Mouse (Mus musculus): ENCODE measurements around the gene Mapkbp1.

Mapkbp1 gene

GRCm38 (mm10) chr2:120007680-120008210, 35.2 kb downstream of the Mapkbp1 start:
- in situ Hi-C loops (cut with MboI, MseI), result no loop called here

DNA sequence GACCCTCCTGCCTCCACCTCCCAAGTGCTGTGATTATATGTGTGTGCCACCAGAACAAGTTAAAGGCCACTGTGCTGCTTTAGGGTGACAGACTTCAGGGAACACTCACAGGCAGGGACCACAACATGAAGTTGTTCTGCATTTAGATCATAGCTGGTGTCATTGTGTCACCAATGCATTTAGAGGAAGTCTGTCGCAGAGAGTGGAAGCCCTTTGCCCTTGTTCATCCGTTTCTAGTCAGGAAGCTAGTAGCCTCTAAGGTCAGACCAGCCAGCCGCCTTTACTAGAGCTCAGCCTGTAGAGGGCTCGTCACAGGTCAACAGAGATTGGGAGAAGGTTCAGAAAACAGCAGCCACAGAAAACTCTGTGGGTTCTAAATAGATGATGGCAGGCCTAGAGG, 36.2 kb downstream of the Mapkbp1 start:
- in situ Hi-C loops (cut with MboI, MseI), result no loop called here

DNA sequence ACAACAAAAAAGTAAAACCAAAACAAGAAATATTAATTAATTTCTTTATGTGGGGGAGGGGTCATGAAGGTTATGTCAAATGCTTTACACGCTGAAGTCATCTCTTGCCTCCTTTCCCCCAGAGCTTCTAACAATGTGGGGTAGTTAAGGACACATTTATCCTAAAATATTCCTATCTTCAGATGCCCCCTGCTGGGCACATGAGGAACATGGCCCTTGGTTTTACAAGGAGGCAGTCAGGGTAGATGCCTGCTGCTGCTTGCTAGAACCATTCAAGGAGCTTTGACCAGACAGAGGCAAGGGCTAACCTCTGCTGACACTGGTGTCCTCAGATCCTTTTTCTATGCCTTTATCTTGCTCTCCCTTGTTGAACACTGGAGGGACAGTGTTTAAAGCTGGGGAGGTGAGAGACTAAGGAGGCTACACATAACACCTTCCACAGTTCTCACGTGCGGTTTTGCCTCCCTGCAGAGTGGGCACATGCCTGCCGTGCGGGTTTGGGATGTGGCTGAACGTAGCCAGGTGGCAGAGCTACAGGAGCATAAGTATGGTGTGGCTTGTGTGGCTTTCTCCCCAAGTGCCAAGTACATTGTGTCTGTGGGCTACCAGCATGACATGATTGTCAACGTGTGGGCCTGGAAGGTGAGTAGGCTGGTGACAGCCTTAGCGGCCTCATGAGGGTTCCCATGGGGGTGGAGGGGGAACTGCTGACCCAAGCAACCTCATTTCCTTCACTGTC, 39.1 kb downstream of the Mapkbp1 start:
- in situ Hi-C loops (cut with MboI, MseI), result no loop called here

DNA sequence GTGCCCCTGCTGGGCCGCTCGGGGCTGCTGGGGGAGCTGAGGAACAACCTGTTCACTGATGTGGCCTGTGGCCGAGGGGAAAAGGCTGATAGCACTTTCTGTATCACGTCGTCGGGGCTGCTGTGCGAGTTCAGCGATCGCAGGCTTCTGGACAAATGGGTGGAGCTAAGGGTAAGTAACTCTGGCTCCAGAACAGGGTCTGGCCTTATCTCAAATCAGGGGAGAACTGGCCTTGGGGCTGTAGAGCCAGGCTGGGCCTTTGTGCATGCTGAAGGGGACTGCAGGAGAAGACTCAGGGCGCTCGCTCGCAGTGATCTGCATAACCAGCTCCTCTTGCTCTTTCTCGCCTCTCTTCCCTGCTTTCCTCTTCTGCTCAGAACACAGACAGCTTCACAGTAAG, 40.4 kb downstream of the Mapkbp1 start:
- in situ Hi-C loops (cut with MboI, MseI), result no loop called here

DNA sequence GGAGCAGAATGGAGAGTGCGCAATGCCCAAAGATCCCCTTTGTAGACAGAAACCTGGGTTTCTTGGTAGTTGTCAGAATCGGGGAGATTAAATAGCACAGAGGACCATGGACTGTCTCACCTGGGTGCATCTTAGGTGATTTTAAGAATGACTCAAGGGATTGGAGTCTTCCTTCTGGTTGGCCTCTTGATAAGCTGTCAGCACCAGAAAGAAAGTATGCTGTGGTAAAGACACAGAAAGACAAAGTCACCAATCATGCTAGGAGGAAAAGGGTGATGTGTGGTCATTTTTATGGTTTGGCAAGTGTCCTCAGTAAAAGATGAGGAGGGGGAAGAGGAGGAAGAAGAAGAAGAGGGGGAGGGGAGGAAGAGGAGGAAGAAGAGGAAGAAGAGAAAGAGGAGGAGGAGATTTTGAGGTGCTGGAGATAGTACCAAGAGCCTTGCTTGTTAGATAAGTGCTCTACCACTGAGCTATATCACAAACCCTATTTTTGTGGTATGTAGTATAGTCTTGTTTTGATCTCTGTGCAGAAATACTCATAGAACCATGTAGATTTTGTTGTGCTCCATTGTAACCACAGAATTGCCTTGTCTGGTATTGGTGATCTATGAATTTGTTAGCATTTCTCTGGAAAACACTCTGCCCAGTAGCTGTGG, 41.5 kb downstream of the Mapkbp1 start:
- in situ Hi-C loops (cut with MboI, MseI), result no loop called here

- in situ Hi-C loops (cut with MboI, MseI), result loop anchor here (5.0 kb wide), 2 partner anchors 39 to 44 kb away; partner anchors contain the start of gene Mapkbp1 (in 1 of the 2)
Measured at GRCm38 (mm10) chr2:120015882-120016281, 43.4 kb downstream of the Mapkbp1 start.

GRCm38 (mm10) chr2:120017599-120017998, 45.1 kb downstream of the Mapkbp1 start:
- in situ Hi-C loops (cut with MboI, MseI), result loop anchor here (5.0 kb wide), 2 partner anchors 40 to 45 kb away; partner anchors contain the start of gene Mapkbp1 (in 1 of the 2)

DNA sequence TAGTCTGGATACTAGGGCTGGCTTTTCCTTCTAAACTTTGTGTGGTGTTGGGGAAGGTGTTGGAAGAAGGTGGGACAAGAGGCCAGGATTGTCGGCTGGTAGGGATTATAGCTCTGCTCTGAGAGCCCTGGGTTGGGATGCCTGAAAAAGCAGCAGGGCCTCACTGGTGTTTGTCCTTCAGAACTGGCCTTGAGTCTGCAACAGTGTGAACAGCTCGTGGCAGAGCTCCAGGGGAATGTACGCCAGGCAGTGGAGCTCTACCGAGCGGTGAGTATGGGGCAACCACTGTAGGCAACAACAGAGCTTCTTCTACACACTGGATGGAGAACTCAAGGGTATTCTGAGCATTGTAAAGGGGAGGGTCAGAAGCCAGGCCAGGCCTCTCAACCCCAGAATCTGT, 51.8 kb downstream of the Mapkbp1 start:
- in situ Hi-C loops (cut with MboI, MseI), result no loop called here

DNA sequence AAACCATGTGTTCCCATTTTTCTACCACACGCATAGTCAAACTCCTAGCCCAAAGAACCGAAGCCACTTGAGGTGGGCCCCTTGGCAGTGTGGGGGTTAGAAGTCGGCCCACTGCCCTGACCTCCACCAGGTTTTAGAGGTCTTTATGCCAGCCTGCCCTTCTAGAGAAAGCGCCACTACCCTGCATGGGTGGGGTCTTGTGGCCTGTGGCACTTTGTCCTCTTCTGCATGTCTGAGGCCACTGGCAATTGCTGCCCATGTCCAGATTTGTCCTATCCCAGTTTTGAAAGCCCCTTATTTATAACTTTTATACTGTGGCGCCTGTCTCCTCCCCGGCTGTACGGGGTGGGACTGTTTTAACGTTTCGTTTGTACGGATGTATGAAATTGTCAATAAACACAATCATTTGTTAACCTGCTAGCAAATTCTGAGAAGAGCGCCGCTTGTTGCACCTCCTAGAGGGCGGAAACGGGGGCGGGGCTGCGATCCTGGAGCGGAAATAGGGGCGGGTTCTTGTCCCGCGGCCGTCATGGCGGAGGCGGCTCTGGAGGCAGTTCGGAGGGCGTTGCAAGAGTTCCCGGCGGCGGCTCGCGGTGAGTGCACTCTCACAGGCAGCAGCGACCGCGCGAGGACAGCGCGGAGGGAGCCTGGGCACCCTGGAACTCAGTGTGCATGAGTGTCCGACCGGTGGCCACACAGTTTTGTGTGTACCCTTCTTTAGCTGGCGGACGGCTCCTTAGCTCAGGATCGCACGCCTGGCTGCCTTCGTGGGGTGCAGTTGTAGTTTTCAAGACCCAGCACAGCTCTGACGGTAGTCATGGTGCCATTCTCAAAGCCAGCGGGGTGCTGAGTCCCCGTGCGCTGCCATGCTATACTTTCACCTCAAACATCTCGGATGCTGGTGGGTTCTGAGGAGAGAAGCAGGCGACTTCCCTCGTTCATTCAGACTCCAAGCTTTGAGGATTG, 54.8 kb downstream of the Mapkbp1 start, which contains the start of the genes Jmjd7 and Gm28042:
TSS of gene Jmjd7 (plus strand) at position 500 of the 966 bp plus-strand sequence.
TSS of gene Gm28042 (plus strand) at position 510 of the 966 bp plus-strand sequence.
- in situ Hi-C loops (cut with MboI, MseI), result no loop called here

- in situ Hi-C loops (cut with MboI, MseI), result no loop called here
Measured at GRCm38 (mm10) chr2:120027950-120028331, 55.4 kb downstream of the Mapkbp1 start.

- in situ Hi-C loops (cut with MboI, MseI), result no loop called here
Measured at GRCm38 (mm10) chr2:120030380-120030779, 57.9 kb downstream of the Mapkbp1 start.

- in situ Hi-C loops (cut with MboI, MseI), result no loop called here
Measured at GRCm38 (mm10) chr2:120032726-120033467, 60.4 kb downstream of the Mapkbp1 start, which contains the start of gene Pla2g4b. Pla2g4b (plus strand) TSS chr2:120033417.

- in situ Hi-C loops (cut with MboI, MseI), result no loop called here
Measured at GRCm38 (mm10) chr2:120033726-120034125, 61.2 kb downstream of the Mapkbp1 start.

- in situ Hi-C loops (cut with MboI, MseI), result no loop called here
Measured at GRCm38 (mm10) chr2:120037744-120038143, 65.2 kb downstream of the Mapkbp1 start.

DNA sequence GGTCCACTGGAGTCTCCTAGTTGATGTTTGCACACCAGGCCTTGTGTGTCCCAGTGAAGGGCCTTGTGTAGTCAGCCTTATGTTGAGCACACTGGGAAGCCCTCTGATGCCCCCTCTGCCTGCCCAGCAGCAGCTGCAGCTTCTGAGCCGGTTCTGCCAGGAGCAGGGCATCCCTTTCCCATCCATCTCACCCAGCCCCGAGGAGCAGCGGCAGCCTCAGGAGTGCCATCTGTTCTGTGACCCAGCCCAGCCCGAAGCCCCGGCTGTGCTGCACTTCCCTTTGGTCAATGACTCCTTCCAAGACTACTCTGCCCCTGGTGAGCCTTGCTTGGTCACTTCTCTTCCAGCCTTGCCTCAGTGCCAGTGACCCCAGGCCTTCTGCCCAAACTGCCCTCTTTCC, 68.5 kb downstream of the Mapkbp1 start:
- in situ Hi-C loops (cut with MboI, MseI), result no loop called here

DNA sequence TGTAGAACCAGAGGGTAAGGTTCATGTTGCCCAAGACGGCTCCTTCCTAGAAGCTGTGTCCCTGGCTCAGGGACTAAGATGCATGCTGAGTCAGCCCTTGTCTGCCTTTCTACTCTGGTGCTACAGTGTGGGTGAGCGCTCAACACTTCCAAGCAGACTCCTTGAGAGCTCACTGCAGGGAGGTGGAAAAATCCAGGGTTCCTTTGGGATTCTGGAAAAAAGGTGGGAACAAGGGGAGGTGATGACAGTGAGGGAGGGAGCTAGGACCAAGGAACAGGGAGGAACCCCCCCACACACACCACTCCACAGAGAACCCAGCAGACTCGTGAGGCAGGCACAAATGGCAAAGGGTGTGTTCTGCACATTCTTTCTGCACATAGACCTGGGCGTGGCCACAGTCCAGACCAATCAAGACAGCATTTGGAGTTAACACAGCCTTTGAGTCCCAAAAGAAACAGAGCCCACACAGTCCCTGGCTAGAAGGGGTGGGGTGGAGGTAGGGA, 71.7 kb downstream of the Mapkbp1 start:
- in situ Hi-C loops (cut with MboI, MseI), result no loop called here

- in situ Hi-C loops (cut with MboI, MseI), result no loop called here
Measured at GRCm38 (mm10) chr2:120044676-120045075, 72.2 kb downstream of the Mapkbp1 start.

- in situ Hi-C loops (cut with MboI, MseI), result no loop called here
Measured at GRCm38 (mm10) chr2:120046486-120047310, 74.2 kb downstream of the Mapkbp1 start.

GRCm38 (mm10) chr2:120048173-120048572, 75.7 kb downstream of the Mapkbp1 start:
- in situ Hi-C loops (cut with MboI, MseI), result no loop called here
